In the genomic region with DNA sequence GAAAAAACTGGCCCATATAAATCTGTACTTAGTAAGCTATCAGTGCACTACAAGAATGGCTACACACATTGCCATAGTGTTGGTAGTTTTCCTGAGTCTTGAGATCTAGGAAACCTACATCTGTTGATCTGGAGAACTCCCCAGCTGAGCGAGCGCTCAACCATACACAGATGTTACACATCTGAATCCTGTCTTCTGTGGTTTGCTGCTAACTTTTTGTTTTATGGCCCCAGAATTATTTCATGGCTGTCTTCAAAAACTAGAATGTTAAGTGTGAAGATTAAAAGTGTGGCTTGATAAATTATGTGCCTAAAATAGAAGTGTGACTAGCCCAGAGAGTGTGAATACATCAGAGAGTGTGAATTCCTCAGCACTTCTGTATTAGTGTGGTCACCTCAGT, we compare ENCODE assay signal across 23 mouse cellular contexts. TPM values are rescaled to one million over a fixed set of nuclear protein-coding genes. Genes with fewer than 3 reads are reported as not detected.
"Had no signal": no experiment of that assay in that cellular context is flagged by ENCODE, and none has a peak within 500 bp of the region (broad histone marks: within the 10 kb centered on the region; RNA-seq: fewer than 3 reads in every experiment).

No protein-coding gene starts in this region.

- H3K4me2 ChIP-seq: lung, embryonic 15.5 days; midbrain, embryonic 11.5 days; midbrain, embryonic 13.5 days; midbrain, embryonic 15.5 days; neural tube, embryonic 12.5 days had no signal

- H3K4me3 ChIP-seq: lung, embryonic 15.5 days; megakaryocyte, embryonic 14.5 days; midbrain, embryonic 13.5 days; midbrain, embryonic 15.5 days; neural tube, embryonic 12.5 days had no signal

- H3K9ac ChIP-seq: liver, postnatal 0 days; lung, embryonic 15.5 days; midbrain, embryonic 13.5 days; midbrain, embryonic 15.5 days; neural tube, embryonic 12.5 days had no signal

- DNase-seq: liver, postnatal 0 days; lung, adult 2 months; lung, postnatal 14 days; lung, postnatal 36 days; retina, postnatal 1 day; right cerebral cortex, adult 18-20 months; right cerebral cortex, postnatal 25 days; right cerebral cortex, postnatal 4 days; spleen, adult 18-20 months; thymus, adult 2 months; thymus, postnatal 25 days; thymus, postnatal 4 days had no signal

- H3K36me3 ChIP-seq: lung, embryonic 15.5 days; midbrain, embryonic 13.5 days; midbrain, embryonic 15.5 days; neural tube, embryonic 12.5 days had no signal

- H3K27ac ChIP-seq: lung, embryonic 15.5 days; macrophage; midbrain, embryonic 13.5 days; midbrain, embryonic 15.5 days; neural tube, embryonic 12.5 days had no signal

- H3K9me3 ChIP-seq: lung, embryonic 15.5 days; megakaryocyte, embryonic 14.5 days; midbrain, embryonic 13.5 days; midbrain, embryonic 15.5 days; neural tube, embryonic 12.5 days had no signal

- H3K4me1 ChIP-seq: lung, embryonic 15.5 days had no signal

- H3K27me3 ChIP-seq: lung, embryonic 15.5 days; midbrain, embryonic 13.5 days; midbrain, embryonic 15.5 days; neural tube, embryonic 12.5 days had no signal

- ATAC-seq: liver, postnatal 0 days; lung, postnatal 0 days; midbrain, embryonic 13.5 days; midbrain, embryonic 15.5 days had no signal

RNA-seq across cellular contexts. Expression of gene Ccdc89, which starts 42.0 kb away (rescaled TPM):
- total RNA-seq: monocyte, adult 5-6 weeks; neutrophil, adult 5-6 weeks had no signal
- polyA plus RNA-seq: small intestine, adult 2 months had no signal
